Mouse (Mus musculus) forebrain, embryonic 14.5 days (tissue): ENCODE data around the gene Rptor. TPM values are rescaled to one million over a fixed set of nuclear protein-coding genes. Genes with fewer than 3 reads are reported as not detected.

Source experiments
- ATAC-seq: fragments of 200-750 bp; cut with Nextera tagmentation; 2 replicates; pipeline ENCODE4 v1.8.0; 2017; ENCODE audit warnings: mild to moderate bottlenecking, moderate library complexity
- DNase-seq: peaks from one replicate; pipeline ENCODE4 v3.0.0-alpha.2; 2015; ENCODE audit warnings: low spot score
- H3K27ac ChIP-seq: fragments of 300-500 bp; sonication (generic); 2 replicates; pipeline ENCODE4 v1.5.1; 2014; ENCODE audit warnings: low read depth, mild to moderate bottlenecking, control low read depth, low read length, moderate library complexity
- H3K27me3 ChIP-seq: fragments of 300-500 bp; sonication (generic); replicated peaks from 2 replicates; pipeline ENCODE4 v1.6.1; 2014; ENCODE audit warnings: low read length, control low read depth, mixed read lengths; ENCODE audit not compliant: control insufficient read depth, insufficient read depth
- H3K36me3 ChIP-seq: fragments of 300-500 bp; sonication (generic); 2 replicates; pipeline ENCODE4 v1.6.1; 2014; ENCODE audit warnings: low read length, control low read depth; ENCODE audit not compliant: control insufficient read depth, insufficient read depth
- H3K4me1 ChIP-seq: fragments of 300-500 bp; sonication (generic); 2 replicates; pipeline ENCODE4 v1.6.1; 2014; ENCODE audit warnings: antibody characterized with exemption, low read length, control low read depth; ENCODE audit not compliant: control insufficient read depth, insufficient read depth
- H3K4me2 ChIP-seq: fragments of 300-500 bp; sonication (generic); 2 replicates; pipeline ENCODE4 v1.6.1; 2014; ENCODE audit warnings: mild to moderate bottlenecking, control low read depth, low read length
- H3K4me3 ChIP-seq: fragments of 300-500 bp; sonication (generic); 2 replicates; pipeline ENCODE4 v1.5.1; 2014; ENCODE audit warnings: low read depth, low read length, control low read depth
- H3K9ac ChIP-seq: fragments of 300-500 bp; sonication (generic); 2 replicates; pipeline ENCODE4 v1.6.1; 2014; ENCODE audit warnings: mild to moderate bottlenecking, low read length, control low read depth, moderate library complexity
- H3K9me3 ChIP-seq: fragments of 300-500 bp; sonication (generic); replicated peaks from 2 replicates; pipeline ENCODE4 v1.6.1; 2016; ENCODE audit warnings: low read length, control low read depth, mixed read lengths; ENCODE audit not compliant: control insufficient read depth
- WGBS: fragments of 180-500 bp; shearing (Covaris S2); extraction: QIAGEN DNeasy Blood & Tissue Kit; methylation state at CpG from one replicate; pipeline ENCODE4 v1.1.7; 2014; 5-methylcytosine and 5-hydroxymethylcytosine counted together
- polyA plus RNA-seq: library from polyadenylated mRNA; unstranded; fragments of >200 nt; fragmentation: Nextera tagmentation; extraction: Ambion mirVana; gene quantifications from 2 replicates; pipeline ENCODE4 v1.2.1, GENCODE M21; 2014

Gene Rptor
- polyA plus RNA-seq, 1 experiment from 2014 or later: 7.0 TPM

GRCm38 (mm10) chr11:119692911-119693261 is 90.2 kb downstream of the Rptor start:
- 46% methylated on average over 1 of the region's 1 CpGs for WGBS
- H3K9ac ChIP-seq: no peak overlapping the region
- H3K36me3 ChIP-seq: no peaks in the 10 kb centered on the region
- H3K4me3 ChIP-seq: no peak overlapping the region
- no peaks in the 10 kb centered on the region for H3K9me3 ChIP-seq
- H3K27me3 ChIP-seq: no peaks in the 10 kb centered on the region
- no peaks in the 10 kb centered on the region for H3K4me1 ChIP-seq
- H3K27ac ChIP-seq: no peak overlapping the region
- no peak overlapping the region for H3K4me2 ChIP-seq
- ATAC-seq (no peak), DNase-seq (no peak)

- Histone ChIP-seq H3K4me3 (no peak overlapping the region), H3K27ac (no peak overlapping the region), H3K4me2 (no peak overlapping the region), H3K27me3 (no peaks in the 10 kb centered on the region), H3K9me3 (no peaks in the 10 kb centered on the region), H3K9ac (no peak overlapping the region), H3K4me1 (no peaks in the 10 kb centered on the region), H3K36me3 (no peaks in the 10 kb centered on the region)
- 86% methylated on average over 10 of the region's 10 CpGs for WGBS
- DNase-seq (no peak), ATAC-seq (no peak)
Measured at GRCm38 (mm10) chr11:119694146-119694860, 91.6 kb downstream of the Rptor start.

- Histone ChIP-seq H3K4me2 (no peak overlapping the region), H3K36me3 (no peaks in the 10 kb centered on the region), H3K27me3 (no peaks in the 10 kb centered on the region), H3K4me3 (no peak overlapping the region), H3K27ac (no peak overlapping the region), H3K4me1 (no peaks in the 10 kb centered on the region), H3K9me3 (no peaks in the 10 kb centered on the region), H3K9ac (no peak overlapping the region)
- ATAC-seq: no peak
- DNase-seq: no peak
- 84% methylated on average over 2 of the region's 2 CpGs for WGBS
Measured at GRCm38 (mm10) chr11:119696401-119696800, 93.7 kb downstream of the Rptor start.

- no peak for DNase-seq
- Histone ChIP-seq H3K4me3 (no peak overlapping the region), H3K4me2 (no peak overlapping the region), H3K36me3 (no peaks in the 10 kb centered on the region), H3K27me3 (no peaks in the 10 kb centered on the region), H3K27ac (no peak overlapping the region), H3K4me1 (peaks cover 11% of the 10 kb centered on the region; the same call in 1 of the 2 replicates), H3K9ac (no peak overlapping the region), H3K9me3 (no peaks in the 10 kb centered on the region)
- no peak for ATAC-seq
- 94% methylated on average over 4 of the region's 6 CpGs for whole genome bisulfite sequencing
Measured at GRCm38 (mm10) chr11:119705381-119706066, 102.8 kb downstream of the Rptor start.

- Histone ChIP-seq H3K27ac (no peak overlapping the region), H3K4me3 (no peak overlapping the region), H3K4me1 (peaks cover 14% of the 10 kb centered on the region; the same call in 1 of the 2 replicates), H3K4me2 (no peak overlapping the region), H3K9ac (no peak overlapping the region), H3K27me3 (no peaks in the 10 kb centered on the region), H3K9me3 (no peaks in the 10 kb centered on the region), H3K36me3 (no peaks in the 10 kb centered on the region)
- no peak for ATAC-seq
- DNase-seq: no peak
- 92% methylated on average over 1 of the region's 1 CpGs for WGBS
Measured at GRCm38 (mm10) chr11:119707259-119707658, 104.6 kb downstream of the Rptor start.

GRCm38 (mm10) chr11:119709239-119709638 is 106.5 kb downstream of the Rptor start:
- DNase-seq: peak; percentile 63
- 20% methylated on average over 4 of the region's 4 CpGs for WGBS
- H3K27ac ChIP-seq: peak overlapping the region; percentile 52; the same call in 1 of the 2 replicates
- H3K4me2 ChIP-seq: no peak overlapping the region
- no peak; the same call in 1 of the 2 replicates for ATAC-seq
- peaks cover 14% of the 10 kb centered on the region; the same call in 1 of the 2 replicates for H3K4me1 ChIP-seq
- H3K4me3 ChIP-seq: no peak overlapping the region
- H3K9me3 ChIP-seq: no peaks in the 10 kb centered on the region
- H3K36me3 ChIP-seq: no peaks in the 10 kb centered on the region
- no peaks in the 10 kb centered on the region for H3K27me3 ChIP-seq
- H3K9ac ChIP-seq: no peak overlapping the region

- Histone ChIP-seq H3K4me3 (no peak overlapping the region), H3K27me3 (no peaks in the 10 kb centered on the region), H3K27ac (no peak overlapping the region), H3K4me1 (peaks cover 14% of the 10 kb centered on the region; the same call in 1 of the 2 replicates), H3K36me3 (no peaks in the 10 kb centered on the region), H3K4me2 (no peak overlapping the region), H3K9me3 (no peaks in the 10 kb centered on the region), H3K9ac (no peak overlapping the region)
- ATAC-seq (no peak), DNase-seq (no peak)
- 89% methylated on average over 3 of the region's 3 CpGs for WGBS
Measured at GRCm38 (mm10) chr11:119710338-119710737, 107.6 kb downstream of the Rptor start.

- no peak for DNase-seq
- Histone ChIP-seq H3K27ac (no peak overlapping the region), H3K4me2 (no peak overlapping the region), H3K9me3 (no peaks in the 10 kb centered on the region), H3K9ac (no peak overlapping the region; the same call in 1 of the 2 replicates), H3K4me1 (peaks cover 14% of the 10 kb centered on the region; the same call in 1 of the 2 replicates), H3K36me3 (no peaks in the 10 kb centered on the region), H3K27me3 (no peaks in the 10 kb centered on the region), H3K4me3 (no peak overlapping the region)
- ATAC-seq: no peak
- WGBS: 75% methylated on average over 5 of the region's 5 CpGs
Measured at GRCm38 (mm10) chr11:119710822-119711221, 108.1 kb downstream of the Rptor start.

- no peaks in the 10 kb centered on the region for H3K27me3 ChIP-seq
- no peak overlapping the region for H3K9ac ChIP-seq
- H3K9me3 ChIP-seq: no peaks in the 10 kb centered on the region
- no peak overlapping the region for H3K4me2 ChIP-seq
- no peak for ATAC-seq
- H3K36me3 ChIP-seq: no peaks in the 10 kb centered on the region
- H3K27ac ChIP-seq: no peak overlapping the region
- H3K4me1 ChIP-seq: peaks cover 3% of the 10 kb centered on the region; the same call in 1 of the 2 replicates
- WGBS: 62% methylated on average over 5 of the region's 5 CpGs
- no peak overlapping the region for H3K4me3 ChIP-seq
- DNase-seq: no peak
Measured at GRCm38 (mm10) chr11:119715437-119715836, 112.7 kb downstream of the Rptor start.
